Mouse (Mus musculus) brain, embryonic 14.5 days (tissue): ENCODE measurements at regions not wholly inside any gene's neighbourhood (a gene's known extent, or its start where the extent isn't known, plus 50 kb on each side); places are given as distances from the start of the nearest gene placed in this dataset.

Experiments used
- CTCF ChIP-seq: fragments of 200-500 bp; IDR thresholded peaks from 2 replicates; pipeline ENCODE4 v1.5.1; 2012; ENCODE audit warnings: inconsistent platforms, mild to moderate bottlenecking, moderate library complexity, borderline replicate concordance; ENCODE audit not compliant: insufficient read depth, insufficient read length; ENCODE audit errors: extremely low read depth
- POLR2A ChIP-seq: fragments of 200-500 bp; IDR thresholded peaks from 2 replicates; pipeline ENCODE4 v1.6.1; 2012; ENCODE audit warnings: mild to moderate bottlenecking, inconsistent platforms, borderline replicate concordance; ENCODE audit not compliant: poor library complexity, insufficient read depth, insufficient read length, severe bottlenecking; ENCODE audit errors: extremely low read depth

DNA sequence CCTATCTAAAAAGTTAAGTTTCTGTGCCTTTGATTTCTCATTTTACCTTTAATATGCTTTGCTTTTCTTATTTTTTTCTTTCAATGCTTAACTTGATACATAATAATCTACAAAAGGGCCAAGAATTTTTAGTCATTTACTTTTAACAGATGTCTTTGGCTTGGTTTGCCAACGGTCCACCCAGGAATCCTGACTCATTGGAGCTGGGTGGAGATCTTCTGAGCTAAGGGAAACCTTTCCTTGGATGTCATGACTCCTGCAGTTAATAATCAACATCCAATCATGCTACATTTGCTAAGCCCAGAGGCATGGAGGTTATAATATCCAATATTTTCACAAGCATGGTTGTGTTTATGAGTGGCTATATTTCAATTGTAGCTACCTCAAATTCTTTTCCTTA, 110.9 kb upstream of the Speer4f2 start:
- TF ChIP-seq CTCF (no peak), POLR2A (no peak)
